Mouse (Mus musculus): ENCODE data around the gene Sept12. TPM values are rescaled to one million over a fixed set of nuclear protein-coding genes. Genes with fewer than 3 reads are reported as not detected.
A peak's percentile ranks its signal among the peaks of the same experiment; 100 is the strongest.

The Sept12 gene
- polyA plus RNA-seq, 1 experiment = 0.44 TPM

- Histone ChIP-seq H3K4me1 (replicated peaks; ENCODE audit: control insufficient read depth, insufficient read depth, low read length) (0 out of 2 replicates have a peak, but pooled peaks cover 2% of the 10 kb centered on the region), H3K27me3 (ENCODE audit: control insufficient read depth, insufficient read depth, low read length) (no peaks in the 10 kb centered on the region), H3K27ac (ENCODE audit: control insufficient read depth, insufficient read depth, low read length) (no peak within 1 kb of the TSS), H3K36me3 (ENCODE audit: control insufficient read depth, insufficient read depth, low read length) (peaks cover 22% of the 10 kb centered on the region), H3K4me3 (ENCODE audit: control insufficient read depth, insufficient read depth, low read length) (peak within 1 kb of the TSS; percentile 58)
- peak; percentile 96 for DNase-seq
- TF ChIP-seq CTCF (IDR thresholded peaks at IDR 0.05; ENCODE audit: borderline replicate concordance, control insufficient read depth, extremely low read depth, insufficient read depth, low read length, poor library complexity) (peak; percentile 44; the same call in 1 of the 2 replicates), POLR2A (IDR thresholded peaks at IDR 0.05; ENCODE audit: control insufficient read depth, extremely low read depth, insufficient read depth, low read length, poor library complexity) (peak; percentile 54; the same call in 1 of the 2 replicates)
- under 1% methylated on average over 63 of the region's 63 CpGs for WGBS
These were observed 15.6 kb upstream of the Sept12 start, which contains the start of gene Rogdi for GRCm38 (mm10) chr16:5013054-5013838. Rogdi (minus strand) TSS chr16:5013553.

GRCm38 (mm10) chr16:5012036-5013005 lies 14.7 kb upstream of the Sept12 start:
- H3K27me3 ChIP-seq (ENCODE audit: control insufficient read depth, insufficient read depth, low read length) = no peaks in the 10 kb centered on the region
- TF ChIP-seq CTCF (IDR thresholded peaks at IDR 0.05; ENCODE audit: borderline replicate concordance, control insufficient read depth, extremely low read depth, insufficient read depth, low read length, poor library complexity) = no peak
- no peak for DNase-seq
- no peak overlapping the region for H3K27ac ChIP-seq (ENCODE audit: control insufficient read depth, insufficient read depth, low read length)
- H3K36me3 ChIP-seq (ENCODE audit: control insufficient read depth, insufficient read depth, low read length) = peaks cover 12% of the 10 kb centered on the region
- 0 out of 2 replicates have a peak, but pooled peaks cover 2% of the 10 kb centered on the region for H3K4me1 ChIP-seq (replicated peaks; ENCODE audit: control insufficient read depth, insufficient read depth, low read length)
- 74% methylated on average over 13 of the region's 13 CpGs for WGBS
- no peak overlapping the region for H3K4me3 ChIP-seq (ENCODE audit: control insufficient read depth, insufficient read depth, low read length)

- no peaks in the 10 kb centered on the region for H3K27me3 ChIP-seq (ENCODE audit: control insufficient read depth, insufficient read depth, low read length)
- H3K36me3 ChIP-seq (ENCODE audit: control insufficient read depth, insufficient read depth, low read length) = peaks cover 2% of the 10 kb centered on the region
- TF ChIP-seq CTCF (IDR thresholded peaks at IDR 0.05; ENCODE audit: borderline replicate concordance, control insufficient read depth, extremely low read depth, insufficient read depth, low read length, poor library complexity) = no peak
- WGBS = 63% methylated on average over 7 of the region's 7 CpGs
- no peak overlapping the region for H3K4me3 ChIP-seq (ENCODE audit: control insufficient read depth, insufficient read depth, low read length)
- H3K27ac ChIP-seq (ENCODE audit: control insufficient read depth, insufficient read depth, low read length) = no peak overlapping the region
- DNase-seq = no peak
- 0 out of 2 replicates have a peak, but pooled peaks cover 2% of the 10 kb centered on the region for H3K4me1 ChIP-seq (replicated peaks; ENCODE audit: control insufficient read depth, insufficient read depth, low read length)
These were observed 13.6 kb upstream of the Sept12 start for GRCm38 (mm10) chr16:5011285-5011684.

- Histone ChIP-seq H3K36me3 (ENCODE audit: control insufficient read depth, insufficient read depth, low read length) (no peaks in the 10 kb centered on the region), H3K27ac (ENCODE audit: control insufficient read depth, insufficient read depth, low read length) (no peak overlapping the region), H3K4me1 (replicated peaks; ENCODE audit: control insufficient read depth, insufficient read depth, low read length) (0 out of 2 replicates have a peak, but pooled peaks cover 2% of the 10 kb centered on the region), H3K4me3 (ENCODE audit: control insufficient read depth, insufficient read depth, low read length) (no peak overlapping the region), H3K27me3 (ENCODE audit: control insufficient read depth, insufficient read depth, low read length) (no peaks in the 10 kb centered on the region)
- 96% methylated on average over 10 of the region's 10 CpGs for WGBS
- DNase-seq = no peak
- no peak for TF ChIP-seq CTCF (IDR thresholded peaks at IDR 0.05; ENCODE audit: borderline replicate concordance, control insufficient read depth, extremely low read depth, insufficient read depth, low read length, poor library complexity)
- TF ChIP-seq POLR2A (IDR thresholded peaks at IDR 0.05; ENCODE audit: control insufficient read depth, extremely low read depth, insufficient read depth, low read length, poor library complexity) = no peak
These were observed 12.8 kb upstream of the Sept12 start for GRCm38 (mm10) chr16:5010371-5010935.

GRCm38 (mm10) chr16:5008076-5008475 lies 10.4 kb upstream of the Sept12 start:
- H3K4me3 ChIP-seq (ENCODE audit: control insufficient read depth, insufficient read depth, low read length) = no peak overlapping the region
- TF ChIP-seq POLR2A (IDR thresholded peaks at IDR 0.05; ENCODE audit: control insufficient read depth, extremely low read depth, insufficient read depth, low read length, poor library complexity) = no peak
- no peak for TF ChIP-seq CTCF (IDR thresholded peaks at IDR 0.05; ENCODE audit: borderline replicate concordance, control insufficient read depth, extremely low read depth, insufficient read depth, low read length, poor library complexity)

GRCm38 (mm10) chr16:5007492-5007891 lies 9.8 kb upstream of the Sept12 start:
- H3K36me3 ChIP-seq (ENCODE audit: control insufficient read depth, insufficient read depth, low read length) = no peaks in the 10 kb centered on the region
- H3K27me3 ChIP-seq (ENCODE audit: control insufficient read depth, insufficient read depth, low read length) = no peaks in the 10 kb centered on the region
- TF ChIP-seq CTCF (IDR thresholded peaks at IDR 0.05; ENCODE audit: borderline replicate concordance, control insufficient read depth, extremely low read depth, insufficient read depth, low read length, poor library complexity) (no peak), POLR2A (IDR thresholded peaks at IDR 0.05; ENCODE audit: control insufficient read depth, extremely low read depth, insufficient read depth, low read length, poor library complexity) (no peak)
- WGBS = 95% methylated on average over 6 of the region's 6 CpGs
- no peak for DNase-seq
- no peak overlapping the region for H3K27ac ChIP-seq (ENCODE audit: control insufficient read depth, insufficient read depth, low read length)
- no peak overlapping the region for H3K4me3 ChIP-seq (ENCODE audit: control insufficient read depth, insufficient read depth, low read length)
- 0 out of 2 replicates have a peak, but pooled peaks cover 2% of the 10 kb centered on the region for H3K4me1 ChIP-seq (replicated peaks; ENCODE audit: control insufficient read depth, insufficient read depth, low read length)

More at GRCm38 (mm10) chr16:5008076-5008475, 10.4 kb upstream of the Sept12 start:
- WGBS = 94% methylated on average over 12 of the region's 12 CpGs
- H3K27me3 ChIP-seq (ENCODE audit: control insufficient read depth, insufficient read depth, low read length) = no peaks in the 10 kb centered on the region
- H3K4me1 ChIP-seq (replicated peaks; ENCODE audit: control insufficient read depth, insufficient read depth, low read length) = 0 out of 2 replicates have a peak, but pooled peaks cover 2% of the 10 kb centered on the region
- no peaks in the 10 kb centered on the region for H3K36me3 ChIP-seq (ENCODE audit: control insufficient read depth, insufficient read depth, low read length)
- DNase-seq = no peak
- H3K27ac ChIP-seq (ENCODE audit: control insufficient read depth, insufficient read depth, low read length) = no peak overlapping the region
